Mouse (Mus musculus) E14TG2a.4 (cell line): ENCODE measurements at regions not wholly inside any gene's neighbourhood (a gene's known extent, or its start where the extent isn't known, plus 50 kb on each side); places are given as distances from the start of the nearest gene placed in this dataset.

ENCODE experiments used
- H3K27me3 ChIP-seq: 2 replicates; pipeline ENCODE4 v1.6.1; 2014; ENCODE audit warnings: low read length, control low read depth; ENCODE audit not compliant: insufficient read depth
- H3K36me3 ChIP-seq: 2 replicates; pipeline ENCODE4 v1.6.1; 2014; ENCODE audit warnings: low read length, control low read depth; ENCODE audit not compliant: insufficient read depth
- H3K4me1 ChIP-seq: replicated peaks from 2 replicates; pipeline ENCODE4 v1.6.1; 2014; ENCODE audit warnings: low read depth, low read length, control low read depth
- H3K4me3 ChIP-seq: replicated peaks from 2 replicates; pipeline ENCODE4 v1.5.1; 2014; ENCODE audit warnings: mild to moderate bottlenecking, low read length
- H3K9me3 ChIP-seq: 2 replicates; pipeline ENCODE4 v1.6.1; 2014; ENCODE audit warnings: low read length, control low read depth
- CTCF ChIP-seq: conservative IDR thresholded peaks from 2 replicates; pipeline ENCODE4 v1.5.1; 2014; ENCODE audit warnings: low read length
- NANOG ChIP-seq: IDR thresholded peaks from 2 replicates; pipeline ENCODE4 v1.6.1; 2014; ENCODE audit warnings: borderline replicate concordance, low read length, mixed read lengths
- POU5F1 ChIP-seq: IDR thresholded peaks from 2 replicates; pipeline ENCODE4 v1.6.1; 2014; ENCODE audit warnings: low read length, borderline replicate concordance

DNA sequence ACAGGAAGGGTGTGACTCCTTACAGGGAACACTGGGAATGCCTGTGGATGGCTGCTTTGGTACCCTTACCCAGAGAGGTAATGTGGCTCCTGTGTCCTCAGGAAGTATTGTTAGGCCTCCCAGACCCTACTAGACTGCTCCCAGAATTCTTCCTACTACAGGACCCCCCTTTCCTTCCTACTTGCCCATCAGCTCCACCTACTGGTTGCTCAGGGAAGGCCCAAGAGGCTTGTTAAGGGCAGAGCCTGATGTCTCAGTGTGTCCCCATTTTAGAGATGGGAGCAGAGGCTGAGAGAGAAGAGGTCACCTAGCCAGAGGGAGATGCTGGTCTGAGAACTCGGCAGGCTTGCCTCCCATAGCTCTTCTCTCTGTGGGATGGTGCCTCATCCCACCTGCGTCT is 93.3 kb downstream of the 1810010D01Rik start:
- Histone ChIP-seq H3K36me3 (no peaks in the 10 kb centered on the region), H3K27me3 (peaks cover 6% of the 10 kb centered on the region), H3K9me3 (peaks cover 5% of the 10 kb centered on the region; the same call in 1 of the 2 replicates), H3K4me3 (no peak overlapping the region), H3K4me1 (peaks cover 33% of the 10 kb centered on the region)
- TF ChIP-seq NANOG = no peak
- no peak for TF ChIP-seq POU5F1
- TF ChIP-seq CTCF = peak; percentile 78

DNA sequence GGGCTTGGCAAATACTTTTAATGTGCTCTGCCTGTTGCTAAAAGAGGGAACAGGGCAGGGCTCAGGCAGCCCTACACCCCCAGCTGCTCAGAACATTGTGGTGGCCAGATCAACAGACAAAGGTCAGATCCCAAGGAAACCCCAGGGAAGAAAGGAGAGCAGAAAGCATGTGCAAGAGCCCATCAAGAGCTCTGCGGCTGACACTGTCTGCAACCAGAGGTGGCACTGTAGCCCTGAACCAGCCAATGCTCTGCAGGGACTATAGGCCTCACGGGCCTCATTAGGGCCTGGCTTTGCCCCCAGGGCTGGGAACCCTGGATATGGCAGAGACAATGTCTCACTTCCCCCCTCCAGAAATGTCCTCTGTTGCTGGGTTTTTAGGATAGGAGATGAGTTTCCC is 93.8 kb downstream of the 1810010D01Rik start:
- Histone ChIP-seq H3K4me3 (no peak overlapping the region), H3K9me3 (peaks cover 5% of the 10 kb centered on the region; the same call in 1 of the 2 replicates), H3K27me3 (peaks cover 6% of the 10 kb centered on the region), H3K4me1 (peaks cover 33% of the 10 kb centered on the region), H3K36me3 (no peaks in the 10 kb centered on the region)
- TF ChIP-seq CTCF (no peak), POU5F1 (no peak), NANOG (no peak)

- Histone ChIP-seq H3K27me3 (peaks cover 2% of the 10 kb centered on the region; the same call in 1 of the 2 replicates), H3K9me3 (peaks cover 5% of the 10 kb centered on the region; the same call in 1 of the 2 replicates), H3K4me3 (no peak overlapping the region), H3K4me1 (peaks cover 33% of the 10 kb centered on the region), H3K36me3 (no peaks in the 10 kb centered on the region)
- TF ChIP-seq CTCF = no peak
- TF ChIP-seq POU5F1 = no peak
- TF ChIP-seq NANOG = no peak
Observed at GRCm38 (mm10) chr7:145112887-145113531, 94.9 kb downstream of the 1810010D01Rik start.

DNA sequence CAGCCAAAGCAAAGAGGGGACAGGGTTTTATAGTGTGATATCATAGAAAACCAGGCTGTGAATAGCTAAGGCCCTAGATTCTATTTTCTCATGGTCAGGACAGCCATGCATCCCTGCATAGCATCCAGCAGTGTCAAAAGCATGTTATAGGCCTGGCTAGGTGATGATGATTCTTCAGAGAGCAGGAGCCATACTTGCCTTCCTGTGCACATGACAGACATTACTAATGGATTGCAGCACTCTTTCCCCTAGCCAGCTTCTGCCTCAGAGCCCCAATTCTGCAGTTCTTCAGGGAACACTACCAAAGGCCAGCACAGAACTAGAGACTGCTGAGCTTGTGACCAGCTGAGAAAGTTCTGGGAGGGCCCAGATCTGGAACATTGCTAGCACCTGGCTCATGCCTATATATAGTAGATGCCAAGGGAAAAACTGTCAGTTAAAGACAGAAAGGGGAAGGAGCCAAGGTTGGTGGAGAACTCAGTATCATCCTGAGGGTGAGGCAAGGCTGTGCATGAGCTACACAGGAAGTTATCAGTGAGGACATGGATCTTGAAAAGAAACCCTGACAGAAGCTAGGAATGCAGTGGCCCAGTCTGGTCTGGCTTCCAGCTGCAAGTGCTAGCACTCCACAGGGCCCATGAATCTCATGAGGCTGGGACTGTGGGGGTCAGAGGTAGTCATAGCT is 95.6 kb downstream of the 1810010D01Rik start:
- Histone ChIP-seq H3K4me1 (peaks cover 33% of the 10 kb centered on the region), H3K27me3 (peaks cover 2% of the 10 kb centered on the region; the same call in 1 of the 2 replicates), H3K36me3 (no peaks in the 10 kb centered on the region), H3K9me3 (peaks cover 5% of the 10 kb centered on the region; the same call in 1 of the 2 replicates), H3K4me3 (no peak overlapping the region)
- no peak for TF ChIP-seq NANOG
- no peak for TF ChIP-seq CTCF
- TF ChIP-seq POU5F1 = no peak

- Histone ChIP-seq H3K9me3 (peaks cover 5% of the 10 kb centered on the region; the same call in 1 of the 2 replicates), H3K36me3 (no peaks in the 10 kb centered on the region), H3K4me1 (peaks cover 33% of the 10 kb centered on the region), H3K27me3 (peaks cover 2% of the 10 kb centered on the region; the same call in 1 of the 2 replicates), H3K4me3 (peak overlapping the region; percentile 20; the same call in 1 of the 2 replicates)
- TF ChIP-seq POU5F1 (no peak), NANOG (no peak), CTCF (no peak)
Observed at GRCm38 (mm10) chr7:145111252-145112131, 96.4 kb downstream of the 1810010D01Rik start.

- Histone ChIP-seq H3K27me3 (peaks cover 2% of the 10 kb centered on the region; the same call in 1 of the 2 replicates), H3K36me3 (no peaks in the 10 kb centered on the region), H3K4me1 (peaks cover 33% of the 10 kb centered on the region), H3K4me3 (peak overlapping the region; percentile 20; the same call in 1 of the 2 replicates), H3K9me3 (peaks cover 5% of the 10 kb centered on the region; the same call in 1 of the 2 replicates)
- TF ChIP-seq NANOG (no peak), POU5F1 (no peak)
Observed at GRCm38 (mm10) chr7:145110657-145111251, 97.2 kb downstream of the 1810010D01Rik start.

DNA sequence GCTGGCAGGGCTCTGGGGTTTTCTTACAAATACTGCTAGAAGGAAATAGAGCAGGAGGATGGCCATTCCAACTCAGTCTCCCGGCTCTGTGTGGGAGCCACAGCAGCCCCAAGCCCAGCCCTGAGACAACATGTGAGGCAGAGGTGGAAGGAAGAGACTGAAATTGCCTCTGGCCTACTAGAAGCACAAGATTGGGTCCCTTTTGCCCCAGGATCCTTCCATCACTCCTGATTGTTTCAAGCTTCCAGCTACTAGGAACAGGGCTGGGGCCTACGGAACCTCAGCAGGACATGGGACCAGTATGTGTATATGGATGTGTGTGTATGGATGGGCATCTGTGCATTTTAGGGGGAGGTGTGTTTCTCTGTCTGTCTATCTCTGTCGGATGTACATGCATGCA is 97.9 kb downstream of the 1810010D01Rik start:
- TF ChIP-seq POU5F1 = no peak
- TF ChIP-seq NANOG = no peak
- TF ChIP-seq CTCF = no peak
- Histone ChIP-seq H3K9me3 (peaks cover 5% of the 10 kb centered on the region; the same call in 1 of the 2 replicates), H3K36me3 (no peaks in the 10 kb centered on the region), H3K4me3 (no peak overlapping the region), H3K4me1 (peaks cover 33% of the 10 kb centered on the region), H3K27me3 (peaks cover 2% of the 10 kb centered on the region; the same call in 1 of the 2 replicates)

GRCm38 (mm10) chr7:145109471-145109870 is 98.4 kb downstream of the 1810010D01Rik start:
- Histone ChIP-seq H3K36me3 (no peaks in the 10 kb centered on the region), H3K27me3 (peaks cover 2% of the 10 kb centered on the region; the same call in 1 of the 2 replicates), H3K4me1 (peaks cover 30% of the 10 kb centered on the region), H3K4me3 (no peak overlapping the region), H3K9me3 (peaks cover 5% of the 10 kb centered on the region; the same call in 1 of the 2 replicates)
- TF ChIP-seq NANOG (no peak), CTCF (no peak), POU5F1 (no peak)
